Mouse (Mus musculus) bone marrow, adult 2 months (tissue): ENCODE results near the gene Adcy7. TPM values are rescaled to one million over a fixed set of nuclear protein-coding genes. Genes with fewer than 3 reads are reported as not detected.

Experiments
- H3K27ac ChIP-seq: fragments of 200-500 bp; 2 replicates; pipeline ENCODE4 v1.5.1; 2012; ENCODE audit warnings: low read depth, mild to moderate bottlenecking, control low read depth, inconsistent platforms, low read length; ENCODE audit not compliant: control insufficient read depth, poor library complexity, insufficient read depth
- H3K4me1 ChIP-seq: fragments of 200-500 bp; 2 replicates; pipeline ENCODE4 v1.6.1; 2011; ENCODE audit warnings: low read length; ENCODE audit not compliant: control insufficient read depth, insufficient read depth
- H3K4me3 ChIP-seq: fragments of 200-500 bp; replicated peaks from 2 replicates; pipeline ENCODE3; 2011; ENCODE audit warnings: mild to moderate bottlenecking, low read depth, low read length, control low read depth; ENCODE audit not compliant: control insufficient read depth
- CTCF ChIP-seq: fragments of 200-500 bp; IDR thresholded peaks from 2 replicates; pipeline ENCODE4 v1.5.1; 2011; ENCODE audit warnings: low read length, control low read depth; ENCODE audit not compliant: control insufficient read depth, insufficient read depth
- POLR2A ChIP-seq: fragments of 200-500 bp; IDR thresholded peaks from 2 replicates; pipeline ENCODE4 v1.6.1; 2011; ENCODE audit warnings: low read depth, mild to moderate bottlenecking, control low read depth, low read length, borderline replicate concordance; ENCODE audit not compliant: control insufficient read depth
- WGBS: fragments of 180-500 bp; shearing (Covaris S2); methylation state at CpG from one replicate; pipeline ENCODE4 v1.1.7; 2018; 5-methylcytosine and 5-hydroxymethylcytosine counted together
- polyA plus RNA-seq: library from polyadenylated mRNA; stranded (reverse); fragments of >200 nt; gene quantifications from 2 replicates; pipeline ENCODE4 v1.2.4, GENCODE M21; 2011; ENCODE audit warnings: low replicate concordance; ENCODE audit not compliant: missing spikeins, insufficient read depth, insufficient read length

Adcy7 gene
- polyA plus RNA-seq, 1 experiment, result 66.8 TPM

GRCm38 (mm10) chr8:88361708-88362428 is 89.7 kb downstream of the Adcy7 start, which contains the start of gene Brd7:
Brd7 (minus strand) TSS chr8:88362194.
- Histone ChIP-seq H3K27ac (peak within 1 kb of the TSS; percentile 98), H3K4me1 (no peaks in the 10 kb centered on the region; the same call in 1 of the 2 replicates), H3K4me3 (peak within 1 kb of the TSS; percentile 100)
- TF ChIP-seq CTCF, result peak; percentile 74
- peak; percentile 41; the same call in 1 of the 2 replicates for TF ChIP-seq POLR2A
- WGBS, result under 1% methylated on average over 85 of the region's 91 CpGs

GRCm38 (mm10) chr8:88362446-88363150 is 90.4 kb downstream of the Adcy7 start:
- 5% methylated on average over 11 of the region's 11 CpGs for WGBS
- no peak for TF ChIP-seq CTCF
- TF ChIP-seq POLR2A, result no peak
- Histone ChIP-seq H3K4me1 (no peaks in the 10 kb centered on the region; the same call in 1 of the 2 replicates), H3K4me3 (peak overlapping the region; percentile 100), H3K27ac (peak overlapping the region; percentile 26)

GRCm38 (mm10) chr8:88369221-88369620 is 97.0 kb downstream of the Adcy7 start:
- 19% methylated on average over 6 of the region's 6 CpGs for WGBS
- Histone ChIP-seq H3K4me3 (no peak overlapping the region), H3K27ac (no peak overlapping the region), H3K4me1 (no peaks in the 10 kb centered on the region)
- no peak for TF ChIP-seq POLR2A
- peak; percentile 29; the same call in 1 of the 2 replicates for TF ChIP-seq CTCF

GRCm38 (mm10) chr8:88369805-88370204 is 97.6 kb downstream of the Adcy7 start:
- 77% methylated on average over 3 of the region's 3 CpGs for WGBS
- H3K4me3 ChIP-seq, result no peak overlapping the region
- H3K4me1 ChIP-seq, result no peaks in the 10 kb centered on the region
- no peak for TF ChIP-seq CTCF
- no peak for TF ChIP-seq POLR2A
- no peak overlapping the region for H3K27ac ChIP-seq

GRCm38 (mm10) chr8:88371522-88371921 is 99.3 kb downstream of the Adcy7 start:
- Histone ChIP-seq H3K4me3 (no peak overlapping the region), H3K27ac (no peak overlapping the region), H3K4me1 (no peaks in the 10 kb centered on the region)
- WGBS, result 38% methylated on average over 2 of the region's 2 CpGs
- TF ChIP-seq POLR2A (no peak), CTCF (no peak)

- no peak for TF ChIP-seq POLR2A
- no peak for TF ChIP-seq CTCF
- H3K27ac ChIP-seq, result no peak overlapping the region
- H3K4me3 ChIP-seq, result no peak overlapping the region
- 55% methylated on average over 19 of the region's 19 CpGs for WGBS
- H3K4me1 ChIP-seq, result peaks cover 2% of the 10 kb centered on the region; the same call in 1 of the 2 replicates
Measured at GRCm38 (mm10) chr8:88376836-88377582, 104.8 kb downstream of the Adcy7 start.

Other genes starting within 250 kb of the Adcy7 start
- 11.2 and 16.7 TPM in 2 replicates for gene Cnep1r1, start 153.6 kb upstream of the Adcy7 start, polyA plus RNA-seq
- 15.1 and 15.3 TPM in 2 replicates for gene Heatr3, start 134.5 kb upstream of the Adcy7 start, polyA plus RNA-seq
- gene Tent4b, start 73.2 kb upstream of the Adcy7 start, polyA plus RNA-seq, result 9.0 and 15.1 TPM in 2 replicates
- 128 and 151 TPM in 2 replicates for gene Brd7, start 89.8 kb downstream of the Adcy7 start, polyA plus RNA-seq
- not detected in 2 replicates for gene Nkd1, start 249.0 kb downstream of the Adcy7 start, polyA plus RNA-seq